Mouse (Mus musculus): Measurements from ENCODE around the gene Dnajb12.

DNA sequence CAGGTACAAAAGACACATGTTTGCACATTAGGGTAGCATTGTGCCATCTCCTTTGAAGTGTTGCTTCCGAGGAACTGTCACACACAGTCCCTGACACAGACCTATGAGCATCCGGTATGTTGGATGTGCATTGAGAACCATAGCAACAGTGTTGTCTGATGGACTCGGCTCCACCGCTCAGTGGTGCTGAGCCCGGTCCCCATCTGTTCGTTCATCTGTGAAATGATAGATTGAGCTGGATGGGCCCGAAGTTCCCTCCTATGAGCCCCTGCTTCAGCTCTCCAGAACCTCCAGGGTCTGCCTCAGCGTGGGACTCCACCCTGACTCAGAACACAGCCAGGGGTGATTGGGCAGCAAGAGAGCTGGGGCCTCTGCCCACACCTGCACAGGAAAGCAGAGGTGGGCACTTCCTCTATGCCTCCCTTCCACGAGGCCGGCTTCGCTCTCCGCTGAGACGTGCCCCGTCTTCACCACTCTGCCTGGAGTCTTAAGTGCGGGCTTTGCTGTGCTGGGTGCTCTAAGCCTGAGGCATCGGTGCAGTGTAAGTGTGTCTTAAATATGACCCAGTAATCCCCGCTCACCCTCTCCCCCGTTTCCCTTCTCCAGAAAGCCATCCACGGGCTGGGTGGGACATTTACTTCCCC is 15.0 kb upstream of the Dnajb12 start:
- no peak for TF ChIP-seq CTCF (IDR thresholded peaks at IDR 0.05; ENCODE audit: low read depth, low read length)
- no peak for TF ChIP-seq POLR2A (IDR thresholded peaks at IDR 0.05; ENCODE audit: extremely low read depth, insufficient read depth, low read length)
